In the genomic region with DNA sequence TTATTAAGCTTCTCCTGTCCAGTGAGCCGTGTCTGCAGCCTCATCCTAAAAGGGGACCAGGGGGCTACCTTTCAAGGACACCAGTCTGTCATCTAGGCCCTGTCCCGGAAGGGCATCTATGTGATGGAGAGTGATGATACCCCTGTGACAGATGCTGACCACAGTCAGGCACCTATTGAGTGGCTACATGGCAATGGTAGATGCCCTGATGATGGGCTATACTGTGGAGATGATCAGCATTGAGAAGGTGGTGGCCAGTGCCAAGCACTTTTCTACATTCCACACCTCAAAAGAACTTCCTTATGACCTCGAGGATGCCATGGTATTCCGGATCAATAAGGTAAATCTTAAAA, we compare ENCODE assay signal across 10 mouse cellular contexts.
A peak's percentile ranks its signal among the peaks of the same experiment; 100 is the strongest.
DNase-seq lines count a peak whose midpoint lies in the region; ATAC-seq and TF ChIP-seq lines count a peak whose summit lies in the region.
"Had no signal": no experiment of that assay in that cellular context is flagged by ENCODE, and none has a peak within 500 bp of the region (broad histone marks: within the 10 kb centered on the region; RNA-seq: fewer than 3 reads in every experiment).

No protein-coding gene starts in this region.

- DNase-seq in intestine, embryonic 14.5 days (ENCODE audit: low spot score) = no peak
- DNase-seq in frontal cortex, adult 2 months (ENCODE audit: extremely low spot score in 1 of 2, low spot score in 1 of 2) = no peak
- DNase-seq in cerebellum, postnatal 36 days = no peak

- H3K4me1 ChIP-seq in intestine, embryonic 14.5 days (replicated peaks; ENCODE audit: control insufficient read depth, insufficient read depth, low read length) = no peaks in the 10 kb centered on the region
- no peaks in the 10 kb centered on the region for H3K4me1 ChIP-seq in intestine, postnatal 0 days (replicated peaks; ENCODE audit: control insufficient read depth, insufficient read depth, low read length)
- H3K4me1 ChIP-seq in embryonic facial prominence, embryonic 13.5 days = peaks cover 22% of the 10 kb centered on the region
- peaks cover 8% of the 10 kb centered on the region for H3K4me1 ChIP-seq in hindbrain, embryonic 12.5 days
- H3K4me1 ChIP-seq in midbrain, embryonic 13.5 days (replicated peaks) = peaks cover 15% of the 10 kb centered on the region

- no peaks in the 10 kb centered on the region for H3K27me3 ChIP-seq in intestine, embryonic 14.5 days (replicated peaks; ENCODE audit: control insufficient read depth, insufficient read depth, low read length)
- H3K27me3 ChIP-seq in intestine, postnatal 0 days (replicated peaks; ENCODE audit: control insufficient read depth, insufficient read depth, low read length) = no peaks in the 10 kb centered on the region
- H3K27me3 ChIP-seq in embryonic facial prominence, embryonic 13.5 days = peaks cover 3% of the 10 kb centered on the region; the same call in 1 of the 2 replicates
- 0 out of 2 replicates have a peak, but pooled peaks cover 2% of the 10 kb centered on the region for H3K27me3 ChIP-seq in hindbrain, embryonic 12.5 days
- peaks cover 6% of the 10 kb centered on the region for H3K27me3 ChIP-seq in midbrain, embryonic 13.5 days
- H3K27me3 ChIP-seq: CH12.LX had no signal

- H3K4me3 ChIP-seq in intestine, embryonic 14.5 days (ENCODE audit: low read depth, low read length) = no peak overlapping the region
- no peak overlapping the region for H3K4me3 ChIP-seq in intestine, postnatal 0 days (ENCODE audit: low read depth, low read length)
- H3K4me3 ChIP-seq in embryonic facial prominence, embryonic 13.5 days = no peak overlapping the region
- peak overlapping the region; percentile 33; the same call in 1 of the 2 replicates for H3K4me3 ChIP-seq in hindbrain, embryonic 12.5 days
- H3K4me3 ChIP-seq in midbrain, embryonic 13.5 days (replicated peaks) = peak overlapping the region; percentile 32; the same call in 1 of the 2 replicates
- H3K4me3 ChIP-seq: erythroblast, embryonic 14.5 days had no signal

- no peak overlapping the region for H3K27ac ChIP-seq in intestine, embryonic 14.5 days (ENCODE audit: low read depth)
- no peak overlapping the region for H3K27ac ChIP-seq in intestine, postnatal 0 days (ENCODE audit: low read depth, low read length)
- no peak overlapping the region for H3K27ac ChIP-seq in embryonic facial prominence, embryonic 13.5 days
- H3K27ac ChIP-seq in hindbrain, embryonic 12.5 days = no peak overlapping the region
- no peak overlapping the region for H3K27ac ChIP-seq in midbrain, embryonic 13.5 days

- H3K9me3 ChIP-seq in intestine, embryonic 14.5 days (ENCODE audit: control insufficient read depth, low read length) = no peaks in the 10 kb centered on the region
- H3K9me3 ChIP-seq in intestine, postnatal 0 days (ENCODE audit: control insufficient read depth) = no peaks in the 10 kb centered on the region
- no peaks in the 10 kb centered on the region for H3K9me3 ChIP-seq in embryonic facial prominence, embryonic 13.5 days
- H3K9me3 ChIP-seq in hindbrain, embryonic 12.5 days (replicated peaks) = 0 out of 2 replicates have a peak, but pooled peaks cover 8% of the 10 kb centered on the region
- H3K9me3 ChIP-seq in midbrain, embryonic 13.5 days = peaks cover 19% of the 10 kb centered on the region; the same call in 1 of the 2 replicates

- no peak for TF ChIP-seq CTCF in intestine, postnatal 0 days (IDR thresholded peaks at IDR 0.05; ENCODE audit: low read depth)

- H3K9ac ChIP-seq in intestine, embryonic 14.5 days (ENCODE audit: low read length) = no peak overlapping the region
- H3K9ac ChIP-seq in intestine, postnatal 0 days (ENCODE audit: low read depth, low read length) = no peak overlapping the region
- peak overlapping the region; percentile 67 for H3K9ac ChIP-seq in embryonic facial prominence, embryonic 13.5 days
- H3K9ac ChIP-seq in hindbrain, embryonic 12.5 days = peak overlapping the region; percentile 69
- H3K9ac ChIP-seq in midbrain, embryonic 13.5 days (replicated peaks) = peak overlapping the region; percentile 74

- WGBS in intestine, embryonic 14.5 days = 88% methylated on average over 4 of the region's 4 CpGs
- WGBS in intestine, postnatal 0 days = 83% methylated on average over 4 of the region's 4 CpGs
- 85% methylated on average over 4 of the region's 4 CpGs for WGBS in embryonic facial prominence, embryonic 13.5 days
- 85% methylated on average over 4 of the region's 4 CpGs for WGBS in hindbrain, embryonic 12.5 days
- WGBS in midbrain, embryonic 13.5 days = 77% methylated on average over 4 of the region's 4 CpGs

- no peaks in the 10 kb centered on the region for H3K36me3 ChIP-seq in intestine, embryonic 14.5 days (ENCODE audit: control insufficient read depth, insufficient read depth, low read length)
- H3K36me3 ChIP-seq in intestine, postnatal 0 days (ENCODE audit: control insufficient read depth, insufficient read depth) = no peaks in the 10 kb centered on the region
- peaks cover 17% of the 10 kb centered on the region for H3K36me3 ChIP-seq in embryonic facial prominence, embryonic 13.5 days
- peaks cover 9% of the 10 kb centered on the region; the same call in 1 of the 2 replicates for H3K36me3 ChIP-seq in hindbrain, embryonic 12.5 days
- H3K36me3 ChIP-seq in midbrain, embryonic 13.5 days = peaks cover 34% of the 10 kb centered on the region

- ATAC-seq in intestine, embryonic 14.5 days (replicated peaks; ENCODE audit: low FRiP score, low TSS enrichment, low read depth) = no peak
- ATAC-seq in intestine, postnatal 0 days = no peak
- ATAC-seq in embryonic facial prominence, embryonic 13.5 days (ENCODE audit: insufficient number of reproducible peaks, insufficient read depth, low FRiP score, low TSS enrichment, low read depth) = no peak
- ATAC-seq in hindbrain, embryonic 12.5 days (ENCODE audit: low FRiP score) = 0 out of 2 replicates have a peak, but pooled peaks have one; percentile 35
- ATAC-seq in midbrain, embryonic 13.5 days = peak; percentile 66
- no peak for ATAC-seq in megakaryocyte, adult 5-6 weeks (ENCODE audit: poor library complexity, severe bottlenecking)

- H3K4me2 ChIP-seq in intestine, embryonic 14.5 days (ENCODE audit: low read length) = peak overlapping the region; percentile 65; the same call in 1 of the 2 replicates
- no peak overlapping the region for H3K4me2 ChIP-seq in intestine, postnatal 0 days (replicated peaks; ENCODE audit: low read depth)
- peak overlapping the region; percentile 68 for H3K4me2 ChIP-seq in embryonic facial prominence, embryonic 13.5 days
- peak overlapping the region; percentile 66 for H3K4me2 ChIP-seq in hindbrain, embryonic 12.5 days (replicated peaks)
- peak overlapping the region; percentile 60 for H3K4me2 ChIP-seq in midbrain, embryonic 13.5 days (replicated peaks)

Comparison
In these comparisons a context has a peak if more than half of its experiments do, and no peak if none do; other contexts are left out.
1. ATAC-seq: peak in hindbrain, embryonic 12.5 days (single experiment) and midbrain, embryonic 13.5 days (single experiment); none in intestine, embryonic 14.5 days (single experiment), intestine, postnatal 0 days (single experiment), embryonic facial prominence, embryonic 13.5 days (single experiment) and megakaryocyte, adult 5-6 weeks (single experiment).
2. H3K4me3 ChIP-seq: peak in hindbrain, embryonic 12.5 days (single experiment) and midbrain, embryonic 13.5 days (single experiment); none in intestine, embryonic 14.5 days (single experiment), intestine, postnatal 0 days (single experiment) and embryonic facial prominence, embryonic 13.5 days (single experiment).
3. H3K9ac ChIP-seq: peak in embryonic facial prominence, embryonic 13.5 days (single experiment), hindbrain, embryonic 12.5 days (single experiment) and midbrain, embryonic 13.5 days (single experiment); none in intestine, embryonic 14.5 days (single experiment) and intestine, postnatal 0 days (single experiment).